Mouse (Mus musculus) midbrain, embryonic 13.5 days (tissue): Measurements from ENCODE around the gene Cgn. TPM values are rescaled to one million over a fixed set of nuclear protein-coding genes. Genes with fewer than 3 reads are reported as not detected.
A peak's percentile ranks its signal among the peaks of the same experiment; 100 is the strongest.
"Not testable (repeated sequence)": the region's sequence is repeated elsewhere in the genome, so short reads cannot be mapped to it uniquely, and the experiment has no call there.

Experiments
- ATAC-seq: fragments of 200-750 bp; cut with Nextera tagmentation; 2 replicates; pipeline ENCODE4 v1.8.0; 2017; ENCODE audit warnings: mild to moderate bottlenecking, moderate TSS enrichment, moderate library complexity
- H3K27ac ChIP-seq: fragments of 300-500 bp; sonication (generic); 2 replicates; pipeline ENCODE4 v1.5.1; 2015; ENCODE audit warnings: inconsistent platforms, mild to moderate bottlenecking, moderate library complexity
- H3K27me3 ChIP-seq: fragments of 300-500 bp; sonication (generic); 2 replicates; pipeline ENCODE4 v1.6.1; 2015; ENCODE audit warnings: mild to moderate bottlenecking, inconsistent platforms
- H3K36me3 ChIP-seq: fragments of 300-500 bp; sonication (generic); 2 replicates; pipeline ENCODE4 v1.6.1; 2015; ENCODE audit warnings: mild to moderate bottlenecking, inconsistent platforms
- H3K4me1 ChIP-seq: fragments of 300-500 bp; sonication (generic); replicated peaks from 2 replicates; pipeline ENCODE4 v1.6.1; 2015; ENCODE audit warnings: inconsistent platforms
- H3K4me2 ChIP-seq: fragments of 300-500 bp; sonication (generic); replicated peaks from 2 replicates; pipeline ENCODE4 v1.6.1; 2015; ENCODE audit warnings: moderate library complexity, mild to moderate bottlenecking, inconsistent platforms
- H3K4me3 ChIP-seq: fragments of 300-500 bp; sonication (generic); replicated peaks from 2 replicates; pipeline ENCODE4 v1.5.1; 2015; ENCODE audit warnings: mild to moderate bottlenecking, inconsistent platforms
- H3K9ac ChIP-seq: fragments of 300-500 bp; sonication (generic); replicated peaks from 2 replicates; pipeline ENCODE4 v1.6.1; 2015; ENCODE audit warnings: mild to moderate bottlenecking, inconsistent platforms
- H3K9me3 ChIP-seq: fragments of 300-500 bp; sonication (generic); 2 replicates; pipeline ENCODE4 v1.6.1; 2016; ENCODE audit warnings: mild to moderate bottlenecking, inconsistent platforms
- WGBS: fragments of 180-500 bp; shearing (Covaris S2); methylation state at CpG from one replicate; pipeline ENCODE4 v1.1.7; 2015; 5-methylcytosine and 5-hydroxymethylcytosine counted together
- polyA plus RNA-seq: library from polyadenylated mRNA; unstranded; fragments of >200 nt; fragmentation: Nextera tagmentation; extraction: Ambion mirVana; gene quantifications from 2 replicates; pipeline ENCODE4 v1.2.1, GENCODE M21; 2015

The Cgn gene
- polyA plus RNA-seq, 1 experiment from 2014 or later: 5.3 TPM

DNA sequence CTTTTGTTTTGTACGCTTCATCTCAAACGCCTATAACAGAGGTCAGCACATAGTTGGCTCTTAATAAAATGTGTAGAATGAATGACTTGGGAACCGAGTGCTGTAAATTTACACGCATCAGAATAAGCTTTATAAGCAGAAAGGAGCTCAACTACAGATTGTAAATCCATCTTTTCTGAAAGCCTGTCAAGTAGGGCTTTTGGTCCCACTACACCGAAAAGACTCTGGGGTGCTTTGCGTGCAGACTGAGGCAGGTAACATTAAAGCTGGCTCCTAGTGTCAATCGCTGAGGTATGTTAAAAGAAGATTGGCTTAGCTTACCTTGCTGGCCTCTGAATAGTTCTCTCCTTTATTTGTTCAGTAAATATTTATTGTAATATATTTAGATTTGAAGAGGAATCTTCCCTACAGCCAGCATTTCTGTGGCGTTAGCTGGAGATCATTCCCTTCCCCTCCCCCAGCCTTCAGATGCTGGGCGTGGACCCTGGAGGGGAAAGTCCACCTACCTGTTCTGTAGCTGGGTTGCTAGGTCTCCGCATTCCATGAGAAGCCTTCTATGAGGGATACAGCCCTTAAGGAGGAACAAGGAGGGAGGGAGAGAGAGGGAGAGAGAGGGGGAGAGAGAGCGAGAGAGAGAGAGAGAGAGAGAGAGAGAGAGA, 959 bp upstream of the Cgn start:
- no peak for ATAC-seq
- H3K9ac ChIP-seq: peak overlapping the region; percentile 76
- H3K4me3 ChIP-seq: peak overlapping the region; percentile 56
- H3K4me2 ChIP-seq: peak overlapping the region; percentile 88
- peak overlapping the region; percentile 87 for H3K27ac ChIP-seq
- no peaks in the 10 kb centered on the region for H3K36me3 ChIP-seq
- H3K9me3 ChIP-seq: no peaks in the 10 kb centered on the region
- H3K27me3 ChIP-seq: peaks cover 6% of the 10 kb centered on the region; the same call in 1 of the 2 replicates
- H3K4me1 ChIP-seq: peaks cover 21% of the 10 kb centered on the region
- under 1% methylated on average over 10 of the region's 11 CpGs for WGBS

DNA sequence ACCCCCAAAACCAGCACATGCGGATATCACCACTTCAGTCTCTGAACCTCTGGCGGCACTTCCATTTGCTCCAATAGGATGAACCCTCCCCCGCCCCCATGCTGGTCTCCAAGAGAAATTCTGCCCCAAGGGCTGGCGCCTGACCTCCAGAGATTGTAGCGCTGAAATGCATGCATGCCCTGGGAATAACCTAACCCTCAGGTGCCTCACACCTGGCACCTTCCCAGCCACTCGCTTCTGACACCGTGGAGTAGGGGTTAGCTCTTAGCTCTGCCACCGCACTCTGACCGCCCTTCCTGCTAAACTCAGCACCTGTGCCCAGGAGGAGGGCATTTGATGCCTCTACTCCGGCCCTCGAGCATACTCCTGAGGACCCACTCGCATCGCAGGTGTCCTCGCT, 334 bp downstream of the Cgn start:
- peak; percentile 10; the same call in 1 of the 2 replicates for ATAC-seq
- Histone ChIP-seq H3K27ac (no peak overlapping the region), H3K4me1 (peaks cover 21% of the 10 kb centered on the region), H3K4me3 (peak overlapping the region; percentile 56), H3K36me3 (no peaks in the 10 kb centered on the region), H3K9ac (peak overlapping the region; percentile 61), H3K4me2 (peak overlapping the region; percentile 88), H3K9me3 (no peaks in the 10 kb centered on the region), H3K27me3 (peaks cover 6% of the 10 kb centered on the region; the same call in 1 of the 2 replicates)
- WGBS: 1% methylated on average over 14 of the region's 14 CpGs

DNA sequence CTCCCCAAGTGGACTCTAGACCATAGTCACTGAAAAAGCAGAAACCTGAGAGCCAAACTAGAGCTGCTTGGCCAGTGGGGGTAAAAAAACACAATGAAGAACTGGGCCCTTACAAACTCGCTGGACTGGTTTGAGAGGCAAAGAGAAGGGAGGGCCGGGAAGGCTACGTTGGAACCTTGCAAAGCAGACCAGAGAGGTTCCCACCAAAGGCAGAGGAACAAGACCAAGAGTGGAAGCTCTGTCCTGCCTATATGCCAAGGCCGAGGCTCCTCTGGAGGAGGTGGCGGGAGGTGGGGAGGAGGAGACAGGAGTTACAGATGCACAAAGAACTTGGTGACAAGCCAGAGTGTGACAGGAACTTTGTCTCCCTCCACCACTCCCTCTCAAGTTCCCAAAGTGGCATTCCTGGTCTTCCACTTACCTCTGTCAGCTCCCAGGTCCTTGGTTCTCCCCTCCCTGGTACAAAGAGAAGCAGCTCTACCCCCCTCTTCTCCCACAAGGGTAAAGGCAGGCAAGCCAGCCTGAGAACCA, 2.1 kb downstream of the Cgn start:
- H3K4me2 ChIP-seq: no peak overlapping the region
- peaks cover 6% of the 10 kb centered on the region; the same call in 1 of the 2 replicates for H3K27me3 ChIP-seq
- no peak overlapping the region for H3K4me3 ChIP-seq
- peaks cover 21% of the 10 kb centered on the region for H3K4me1 ChIP-seq
- no peak overlapping the region for H3K27ac ChIP-seq
- 27% methylated on average over 5 of the region's 5 CpGs for WGBS
- no peaks in the 10 kb centered on the region for H3K9me3 ChIP-seq
- ATAC-seq: no peak
- no peak overlapping the region for H3K9ac ChIP-seq
- H3K36me3 ChIP-seq: no peaks in the 10 kb centered on the region

- Histone ChIP-seq H3K4me3 (no peak overlapping the region), H3K27me3 (peaks cover 6% of the 10 kb centered on the region; the same call in 1 of the 2 replicates), H3K4me2 (no peak overlapping the region), H3K9me3 (no peaks in the 10 kb centered on the region), H3K27ac (no peak overlapping the region), H3K36me3 (no peaks in the 10 kb centered on the region), H3K9ac (no peak overlapping the region), H3K4me1 (peaks cover 21% of the 10 kb centered on the region)
- WGBS: 51% methylated on average over 5 of the region's 5 CpGs
- no peak for ATAC-seq
Observed at GRCm38 (mm10) chr3:94783462-94783931, 2.8 kb downstream of the Cgn start.

- Histone ChIP-seq H3K27me3 (peaks cover 6% of the 10 kb centered on the region; the same call in 1 of the 2 replicates), H3K4me1 (peaks cover 21% of the 10 kb centered on the region), H3K9ac (no peak overlapping the region), H3K4me2 (no peak overlapping the region), H3K36me3 (no peaks in the 10 kb centered on the region), H3K27ac (no peak overlapping the region), H3K9me3 (no peaks in the 10 kb centered on the region), H3K4me3 (no peak overlapping the region)
- WGBS: 77% methylated on average over 4 of the region's 4 CpGs
- ATAC-seq: no peak
Observed at GRCm38 (mm10) chr3:94782936-94783335, 3.4 kb downstream of the Cgn start.

- Histone ChIP-seq H3K4me2 (no peak overlapping the region), H3K9ac (no peak overlapping the region), H3K4me1 (peaks cover 15% of the 10 kb centered on the region), H3K27ac (no peak overlapping the region), H3K27me3 (peaks cover 6% of the 10 kb centered on the region; the same call in 1 of the 2 replicates), H3K4me3 (no peak overlapping the region), H3K36me3 (no peaks in the 10 kb centered on the region), H3K9me3 (no peaks in the 10 kb centered on the region)
- ATAC-seq: no peak
- 29% methylated on average over 3 of the region's 3 CpGs for WGBS
Observed at GRCm38 (mm10) chr3:94781356-94781755, 4.9 kb downstream of the Cgn start.

DNA sequence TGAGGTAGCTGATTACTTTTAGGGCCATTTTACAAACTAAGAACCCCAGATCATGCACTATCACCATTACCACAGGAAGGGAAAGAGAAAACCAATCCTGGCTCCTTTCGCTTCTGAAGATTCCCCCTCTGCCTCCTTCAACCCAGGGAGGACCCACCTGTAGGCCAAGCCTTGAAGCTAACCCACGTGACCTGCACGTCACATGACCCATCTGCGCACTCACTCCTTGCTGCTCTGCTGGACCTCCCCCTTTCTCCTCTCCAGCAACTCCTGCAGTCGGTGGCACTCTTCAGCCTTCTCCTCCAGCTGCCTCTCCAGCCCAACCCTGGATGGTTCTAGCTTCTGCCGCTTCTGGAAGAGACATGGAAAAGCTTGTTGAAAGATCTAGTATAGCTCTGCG, 10.4 kb downstream of the Cgn start:
- no peak overlapping the region for H3K4me3 ChIP-seq
- no peaks in the 10 kb centered on the region for H3K4me1 ChIP-seq
- ATAC-seq: no peak
- H3K27me3 ChIP-seq: no peaks in the 10 kb centered on the region
- peaks cover 15% of the 10 kb centered on the region; the same call in 1 of the 2 replicates for H3K36me3 ChIP-seq
- H3K9ac ChIP-seq: no peak overlapping the region
- H3K4me2 ChIP-seq: no peak overlapping the region
- WGBS: 90% methylated on average over 7 of the region's 7 CpGs
- no peak overlapping the region for H3K27ac ChIP-seq
- H3K9me3 ChIP-seq: no peaks in the 10 kb centered on the region

GRCm38 (mm10) chr3:94774039-94774438, 12.3 kb downstream of the Cgn start:
- no peaks in the 10 kb centered on the region for H3K9me3 ChIP-seq
- no peak overlapping the region for H3K4me2 ChIP-seq
- no peak overlapping the region for H3K4me3 ChIP-seq
- H3K27me3 ChIP-seq: no peaks in the 10 kb centered on the region
- ATAC-seq: no peak
- no peak overlapping the region for H3K9ac ChIP-seq
- 79% methylated on average over 11 of the region's 11 CpGs for WGBS
- H3K36me3 ChIP-seq: peaks cover 15% of the 10 kb centered on the region; the same call in 1 of the 2 replicates
- no peaks in the 10 kb centered on the region for H3K4me1 ChIP-seq
- no peak overlapping the region for H3K27ac ChIP-seq

- H3K4me2 ChIP-seq, H3K27me3 ChIP-seq, H3K4me1 ChIP-seq, H3K27ac ChIP-seq, ATAC-seq, H3K4me3 ChIP-seq, H3K36me3 ChIP-seq, H3K9me3 ChIP-seq, H3K9ac ChIP-seq: not testable (repeated sequence)
- 65% methylated on average over 8 of the region's 8 CpGs for WGBS
Observed at GRCm38 (mm10) chr3:94765456-94765855, 20.8 kb downstream of the Cgn start.

DNA sequence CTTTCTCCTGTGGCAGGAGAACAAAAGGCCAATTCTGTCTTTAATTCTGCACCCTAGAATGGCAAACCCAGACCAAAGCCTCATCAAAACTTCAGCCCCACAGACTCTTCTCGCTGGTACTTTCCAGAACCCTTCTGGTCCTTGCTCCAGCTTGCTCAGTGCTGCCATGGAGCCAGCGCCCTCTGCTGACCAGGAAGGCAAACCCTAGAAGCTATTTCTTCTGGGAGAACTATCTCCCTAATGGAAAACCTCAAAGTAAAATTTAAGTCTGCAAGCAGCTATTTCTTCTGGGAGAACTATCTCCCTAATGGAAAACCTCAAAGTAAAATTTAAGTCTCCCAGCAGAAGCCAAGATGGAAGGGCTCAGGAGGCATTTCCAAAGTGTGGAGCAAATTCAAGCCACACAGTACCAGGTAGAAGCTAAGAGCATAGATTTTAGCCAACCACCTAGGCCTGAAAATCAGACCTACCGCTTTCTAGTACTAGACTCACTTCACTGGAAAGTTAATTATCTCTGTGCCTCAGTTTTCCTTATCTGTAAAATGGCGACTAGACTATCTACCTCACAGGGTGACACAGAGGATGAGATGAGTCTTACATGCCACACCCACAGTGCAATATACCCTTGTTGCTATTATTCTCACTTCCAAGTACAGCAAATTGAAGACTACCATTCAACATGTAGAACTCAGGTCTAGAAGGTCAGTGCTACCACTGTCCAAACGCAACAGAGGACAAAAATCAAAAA, 21.6 kb downstream of the Cgn start:
- not testable (repeated sequence) for H3K4me1 ChIP-seq, H3K4me2 ChIP-seq, H3K9me3 ChIP-seq, H3K27ac ChIP-seq, H3K4me3 ChIP-seq, H3K36me3 ChIP-seq, ATAC-seq, H3K27me3 ChIP-seq, H3K9ac ChIP-seq
- WGBS: 70% methylated on average over 4 of the region's 5 CpGs

GRCm38 (mm10) chr3:94758427-94758826, 27.9 kb downstream of the Cgn start:
- 50% methylated on average over 4 of the region's 9 CpGs for WGBS
- not testable (repeated sequence) for H3K4me1 ChIP-seq, H3K36me3 ChIP-seq, H3K9me3 ChIP-seq, H3K27me3 ChIP-seq, H3K4me3 ChIP-seq, H3K4me2 ChIP-seq, H3K27ac ChIP-seq, H3K9ac ChIP-seq
- peak; percentile 62 for ATAC-seq

DNA sequence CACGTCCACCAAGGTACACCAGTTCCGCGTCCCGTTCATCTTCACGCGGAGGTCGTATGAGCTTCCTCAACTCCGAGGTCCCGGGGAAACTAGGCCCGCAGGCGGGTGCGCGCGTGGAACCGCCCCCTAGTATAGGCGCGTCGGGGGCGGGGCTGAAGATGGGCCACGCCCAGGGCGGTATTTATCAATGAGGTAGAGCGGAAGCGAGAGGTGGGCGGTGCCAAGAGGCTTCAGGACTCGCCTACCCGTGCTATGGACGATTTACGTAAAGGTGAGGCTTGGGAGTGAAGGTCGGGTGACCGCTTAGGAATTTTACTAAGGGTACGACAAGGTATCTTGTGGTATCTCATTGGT, 28.3 kb downstream of the Cgn start:
- not testable (repeated sequence) for H3K9ac ChIP-seq, H3K9me3 ChIP-seq, H3K4me1 ChIP-seq, H3K27me3 ChIP-seq, H3K36me3 ChIP-seq, H3K27ac ChIP-seq
- ATAC-seq: peak; percentile 91
- WGBS: under 1% methylated on average over 16 of the region's 31 CpGs
- peak overlapping the region; percentile 46 for H3K4me2 ChIP-seq
- H3K4me3 ChIP-seq: peak overlapping the region; percentile 35
